8 mouse cellular contexts compared by ENCODE assay signal in the genomic region with DNA sequence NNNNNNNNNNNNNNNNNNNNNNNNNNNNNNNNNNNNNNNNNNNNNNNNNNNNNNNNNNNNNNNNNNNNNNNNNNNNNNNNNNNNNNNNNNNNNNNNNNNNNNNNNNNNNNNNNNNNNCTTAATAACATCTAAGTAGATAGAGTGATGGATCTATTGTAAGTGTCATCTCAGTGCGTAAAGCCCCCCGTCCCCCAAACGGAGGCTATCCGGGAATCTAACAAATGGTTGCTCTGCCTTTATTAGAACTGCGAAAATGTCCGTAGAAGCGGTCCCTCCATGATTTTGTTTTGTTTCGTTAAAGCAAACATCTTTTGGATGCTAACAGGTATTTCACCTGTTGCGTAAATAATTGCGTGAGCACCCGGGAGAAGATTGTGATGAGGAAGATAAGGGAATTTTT. TPM values are rescaled to one million over a fixed set of nuclear protein-coding genes. Genes with fewer than 3 reads are reported as not detected.
DNase-seq lines count a peak whose midpoint lies in the region; ATAC-seq and TF ChIP-seq lines count a peak whose summit lies in the region.

No protein-coding gene starts in this region.

- no peaks in the 10 kb centered on the region for H3K9me3 ChIP-seq in heart, embryonic 12.5 days (replicated peaks)
- H3K9me3 ChIP-seq in forebrain, embryonic 11.5 days (ENCODE audit: control insufficient read depth, low read length), result no peaks in the 10 kb centered on the region
- H3K9me3 ChIP-seq in liver, embryonic 11.5 days (ENCODE audit: control insufficient read depth, low read length), result no peaks in the 10 kb centered on the region

- WGBS in heart, embryonic 12.5 days, result 5% methylated on average over 11 of the region's 11 CpGs
- WGBS in forebrain, embryonic 11.5 days, result 3% methylated on average over 11 of the region's 11 CpGs
- WGBS in liver, embryonic 11.5 days, result 4% methylated on average over 11 of the region's 11 CpGs

- H3K4me2 ChIP-seq in heart, embryonic 12.5 days, result peak overlapping the region; percentile 81
- H3K4me2 ChIP-seq in forebrain, embryonic 11.5 days (ENCODE audit: low read depth, low read length, severe bottlenecking), result peak overlapping the region; percentile 50
- peak overlapping the region; percentile 93 for H3K4me2 ChIP-seq in liver, embryonic 11.5 days

- H3ac ChIP-seq in C2C12 (ENCODE audit: control insufficient read depth, insufficient read length, low read depth), result peak overlapping the region; percentile 77

- H3K79me3 ChIP-seq in C2C12 (ENCODE audit: low read depth), result no peaks in the 10 kb centered on the region

- peak overlapping the region; percentile 67 for H3K4me3 ChIP-seq in heart, embryonic 12.5 days
- H3K4me3 ChIP-seq in C2C12 (ENCODE audit: insufficient read depth, poor library complexity, severe bottlenecking), result peak overlapping the region; percentile 60
- peak overlapping the region; percentile 77 for H3K4me3 ChIP-seq in forebrain, embryonic 11.5 days (ENCODE audit: low read depth, low read length)
- H3K4me3 ChIP-seq in liver, embryonic 11.5 days (ENCODE audit: low read depth, low read length), result peak overlapping the region; percentile 93

- TF ChIP-seq CTCF in C2C12 (IDR thresholded peaks at IDR 0.05; ENCODE audit: control insufficient read depth, insufficient read depth, insufficient read length), result no peak

- DNase-seq in heart, postnatal 14 days, result no peak
- no peak for DNase-seq in forebrain, embryonic 11.5 days (ENCODE audit: low spot score)
- DNase-seq in liver, embryonic 11.5 days (ENCODE audit: low spot score), result peak; percentile 43
- no peak for DNase-seq in ovary, adult 18-20 months (ENCODE audit: low spot score)
- DNase-seq in layer of hippocampus, adult 18-20 months (ENCODE audit: low spot score in 2 of 2), result no peak
- no peak for DNase-seq in spleen, postnatal 4 days (ENCODE audit: low spot score in 2 of 2)

- H3K9ac ChIP-seq in heart, embryonic 12.5 days, result peak overlapping the region; percentile 85
- peak overlapping the region; percentile 92 for H3K9ac ChIP-seq in forebrain, embryonic 11.5 days (ENCODE audit: low read length)
- peak overlapping the region; percentile 88 for H3K9ac ChIP-seq in liver, embryonic 11.5 days (ENCODE audit: low read depth, low read length)

- no peaks in the 10 kb centered on the region for H3K4me1 ChIP-seq in heart, embryonic 12.5 days (replicated peaks)
- no peaks in the 10 kb centered on the region for H3K4me1 ChIP-seq in forebrain, embryonic 11.5 days (replicated peaks; ENCODE audit: control insufficient read depth, insufficient read depth, low read length)
- 0 out of 2 replicates have a peak, but pooled peaks cover 4% of the 10 kb centered on the region for H3K4me1 ChIP-seq in liver, embryonic 11.5 days (replicated peaks; ENCODE audit: control insufficient read depth, insufficient read depth, low read length)

- peak overlapping the region; percentile 73 for H3K27ac ChIP-seq in heart, embryonic 12.5 days (ENCODE audit: poor library complexity, severe bottlenecking)
- peak overlapping the region; percentile 90 for H3K27ac ChIP-seq in forebrain, embryonic 11.5 days (ENCODE audit: low read depth, low read length)
- peak overlapping the region; percentile 60 for H3K27ac ChIP-seq in liver, embryonic 11.5 days (ENCODE audit: low read depth, low read length)

- ATAC-seq in heart, embryonic 12.5 days (ENCODE audit: insufficient number of reproducible peaks, low FRiP score), result no peak
- ATAC-seq in forebrain, embryonic 11.5 days (replicated peaks; ENCODE audit: low FRiP score), result no peak
- no peak for ATAC-seq in liver, embryonic 11.5 days (replicated peaks; ENCODE audit: low FRiP score)

- H3K27me3 ChIP-seq in heart, embryonic 12.5 days (replicated peaks), result no peaks in the 10 kb centered on the region
- no peaks in the 10 kb centered on the region for H3K27me3 ChIP-seq in C2C12 (ENCODE audit: control insufficient read depth, insufficient read depth, insufficient read length)
- no peaks in the 10 kb centered on the region for H3K27me3 ChIP-seq in forebrain, embryonic 11.5 days (ENCODE audit: control insufficient read depth, insufficient read depth, low read length)
- no peaks in the 10 kb centered on the region for H3K27me3 ChIP-seq in liver, embryonic 11.5 days (replicated peaks; ENCODE audit: control insufficient read depth, insufficient read depth, low read length)

- intact Hi-C loops in heart, postnatal 14 days (cut with DNase I), result no loop called here

- no peaks in the 10 kb centered on the region for H3K79me2 ChIP-seq in C2C12 (ENCODE audit: control insufficient read depth, insufficient read depth)

- H3K36me3 ChIP-seq in heart, embryonic 12.5 days, result no peaks in the 10 kb centered on the region
- no peaks in the 10 kb centered on the region for H3K36me3 ChIP-seq in C2C12 (ENCODE audit: control insufficient read depth, insufficient read depth)
- H3K36me3 ChIP-seq in forebrain, embryonic 11.5 days (ENCODE audit: control insufficient read depth, insufficient read depth, low read length), result no peaks in the 10 kb centered on the region
- no peaks in the 10 kb centered on the region for H3K36me3 ChIP-seq in liver, embryonic 11.5 days (ENCODE audit: control insufficient read depth, insufficient read depth, low read length)

TF ChIP-seq in C2C12, 6 proteins besides CTCF, POLR2A, EP300 and RAD21:
- TF ChIP-seq FOSL1 (IDR thresholded peaks at IDR 0.05; ENCODE audit: insufficient read depth, low read length, poor library complexity, severe bottlenecking), result no peak
- no peak for TF ChIP-seq MYOD1 (IDR thresholded peaks at IDR 0.05; ENCODE audit: control insufficient read depth, insufficient read length, low read depth)
- TF ChIP-seq MAX (IDR thresholded peaks at IDR 0.05), result no peak
- TF ChIP-seq USF1 (IDR thresholded peaks at IDR 0.05; ENCODE audit: low read depth), result no peak

RNA-seq across cellular contexts. Expression of a gene that starts 0.6 kb away (rescaled TPM):
- 5.1 and 5.4 TPM in 2 replicates for polyA plus RNA-seq in heart, embryonic 12.5 days (2016; fragmentation: Nextera tagmentation; extraction: Ambion mirVana)
- 1 to 10 TPM; 1.7 to 2.1 TPM for total RNA-seq in heart, postnatal 14 days (2021)
- 4.0 TPM for polyA plus RNA-seq in C2C12 (2012; fragmentation: generic; extraction: Trizol)
- 24.1 and 28.9 TPM in 2 replicates for polyA plus RNA-seq in forebrain, embryonic 11.5 days (2014; fragmentation: Nextera tagmentation; extraction: Ambion mirVana)
- 6.9 and 7.4 TPM in 2 replicates for polyA plus RNA-seq in liver, embryonic 11.5 days (2014; fragmentation: Nextera tagmentation; extraction: Ambion mirVana)
- 100 to 1,000 TPM; 236 to 240 TPM for total RNA-seq in layer of hippocampus, adult 18-20 months (2021)
